Mouse (Mus musculus): ENCODE results near the gene Tmem168. TPM values are rescaled to one million over a fixed set of nuclear protein-coding genes. Genes with fewer than 3 reads are reported as not detected.
A peak's percentile ranks its signal among the peaks of the same experiment; 100 is the strongest.

The Tmem168 gene
- total RNA-seq (2015) (34.6 and 36.0 TPM in 2 replicates), total RNA-seq (2017) (42.1 and 47.7 TPM in 2 replicates)

GRCm38 (mm10) chr6:13607621-13608493, at the start of gene Tmem168:
Tmem168 (minus strand) TSS chr6:13608100.
- ATAC-seq (ENCODE audit: poor library complexity, severe bottlenecking) = peak; percentile 93

- ATAC-seq (ENCODE audit: poor library complexity, severe bottlenecking) = no peak
These were observed 46.2 kb upstream of the Tmem168 start for GRCm38 (mm10) chr6:13654081-13654480.

GRCm38 (mm10) chr6:13652284-13652683, 44.4 kb upstream of the Tmem168 start:
- ATAC-seq (ENCODE audit: poor library complexity, severe bottlenecking) = no peak

GRCm38 (mm10) chr6:13650854-13651253, 43.0 kb upstream of the Tmem168 start:
- no peak for ATAC-seq (ENCODE audit: poor library complexity, severe bottlenecking)

GRCm38 (mm10) chr6:13648305-13648704, 40.4 kb upstream of the Tmem168 start:
- ATAC-seq (ENCODE audit: poor library complexity, severe bottlenecking) = no peak

GRCm38 (mm10) chr6:13636582-13636989, 28.7 kb upstream of the Tmem168 start:
- no peak for ATAC-seq (ENCODE audit: poor library complexity, severe bottlenecking)

GRCm38 (mm10) chr6:13632571-13632970, 24.7 kb upstream of the Tmem168 start:
- ATAC-seq (ENCODE audit: poor library complexity, severe bottlenecking) = no peak

- no peak for ATAC-seq (ENCODE audit: poor library complexity, severe bottlenecking)
These were observed 22.7 kb upstream of the Tmem168 start for GRCm38 (mm10) chr6:13630607-13631006.

- no peak for ATAC-seq (ENCODE audit: poor library complexity, severe bottlenecking)
These were observed 11.7 kb upstream of the Tmem168 start for GRCm38 (mm10) chr6:13619618-13620017.

GRCm38 (mm10) chr6:13617110-13617509, 9.2 kb upstream of the Tmem168 start:
- ATAC-seq (ENCODE audit: poor library complexity, severe bottlenecking) = peak; percentile 51; the same call in 1 of the 2 replicates

- no peak for ATAC-seq (ENCODE audit: poor library complexity, severe bottlenecking)
These were observed 6.7 kb upstream of the Tmem168 start for GRCm38 (mm10) chr6:13614568-13614967.

- no peak for ATAC-seq (ENCODE audit: poor library complexity, severe bottlenecking)
These were observed 5.8 kb upstream of the Tmem168 start for GRCm38 (mm10) chr6:13613671-13614070.

- peak; percentile 20; the same call in 1 of the 2 replicates for ATAC-seq (ENCODE audit: poor library complexity, severe bottlenecking)
These were observed 3.0 kb upstream of the Tmem168 start for GRCm38 (mm10) chr6:13610869-13611268.

GRCm38 (mm10) chr6:13609353-13610140, 1.6 kb upstream of the Tmem168 start:
- ATAC-seq (ENCODE audit: poor library complexity, severe bottlenecking) = peak; percentile 31

GRCm38 (mm10) chr6:13606921-13607620, 829 bp downstream of the Tmem168 start:
- ATAC-seq (ENCODE audit: poor library complexity, severe bottlenecking) = no peak; the same call in 1 of the 2 replicates

GRCm38 (mm10) chr6:13606394-13606793, 1.5 kb downstream of the Tmem168 start:
- no peak for ATAC-seq (ENCODE audit: poor library complexity, severe bottlenecking)

- no peak for ATAC-seq (ENCODE audit: poor library complexity, severe bottlenecking)
These were observed 4.8 kb downstream of the Tmem168 start for GRCm38 (mm10) chr6:13603134-13603533.

GRCm38 (mm10) chr6:13601587-13601986, 6.3 kb downstream of the Tmem168 start:
- ATAC-seq (ENCODE audit: poor library complexity, severe bottlenecking) = peak; percentile 97

- ATAC-seq (ENCODE audit: poor library complexity, severe bottlenecking) = no peak
These were observed 9.5 kb downstream of the Tmem168 start for GRCm38 (mm10) chr6:13598239-13598923.

GRCm38 (mm10) chr6:13592729-13593345, 15.1 kb downstream of the Tmem168 start:
- ATAC-seq (ENCODE audit: poor library complexity, severe bottlenecking) = no peak

All from megakaryocyte, adult 5-6 weeks (primary cell).